ENCODE assay signal across 7 mouse cellular contexts in genomic region chr10:43540442-43541152, GRCm38 (mm10). TPM values are rescaled to one million over a fixed set of nuclear protein-coding genes. Genes with fewer than 3 reads are reported as not detected.
DNase-seq lines count a peak whose midpoint lies in the region; ATAC-seq lines count a peak whose summit lies in the region.

Gene 1700021F05Rik, minus strand, starts transcription at chr10:43540994.

- peak within 1 kb of the TSS; percentile 73 for H3K4me2 ChIP-seq in intestine, embryonic 16.5 days (ENCODE audit: low read depth, low read length)
- peak within 1 kb of the TSS; percentile 72 for H3K4me2 ChIP-seq in midbrain, embryonic 11.5 days

- H3K9me3 ChIP-seq in intestine, embryonic 16.5 days (ENCODE audit: control insufficient read depth, low read length) = no peaks in the 10 kb centered on the region
- H3K9me3 ChIP-seq in midbrain, embryonic 11.5 days (ENCODE audit: control insufficient read depth, low read length) = no peaks in the 10 kb centered on the region

- no peaks in the 10 kb centered on the region for H3K36me3 ChIP-seq in intestine, embryonic 16.5 days (ENCODE audit: control insufficient read depth, insufficient read depth, low read length)
- H3K36me3 ChIP-seq in midbrain, embryonic 11.5 days (ENCODE audit: control insufficient read depth, insufficient read depth, low read length) = no peaks in the 10 kb centered on the region

- peak within 1 kb of the TSS; percentile 82 for H3K27ac ChIP-seq in intestine, embryonic 16.5 days (ENCODE audit: low read length)
- H3K27ac ChIP-seq in midbrain, embryonic 11.5 days (ENCODE audit: low read depth, low read length) = peak within 1 kb of the TSS; percentile 40; the same call in 1 of the 2 replicates

- no peaks in the 10 kb centered on the region for H3K27me3 ChIP-seq in intestine, embryonic 16.5 days (replicated peaks; ENCODE audit: control insufficient read depth, insufficient read depth, low read length)
- no peaks in the 10 kb centered on the region for H3K27me3 ChIP-seq in midbrain, embryonic 11.5 days (ENCODE audit: control insufficient read depth, insufficient read depth, low read length)

- peaks cover 15% of the 10 kb centered on the region for H3K4me1 ChIP-seq in intestine, embryonic 16.5 days (ENCODE audit: control insufficient read depth, insufficient read depth, low read length)
- peaks cover 8% of the 10 kb centered on the region for H3K4me1 ChIP-seq in midbrain, embryonic 11.5 days (ENCODE audit: control insufficient read depth, insufficient read depth, low read length)

- 0% methylated on average over 52 of the region's 56 CpGs for WGBS in intestine, embryonic 16.5 days
- WGBS in midbrain, embryonic 11.5 days = under 1% methylated on average over 40 of the region's 56 CpGs

- H3K4me3 ChIP-seq in intestine, embryonic 16.5 days (ENCODE audit: low read length) = peak within 1 kb of the TSS; percentile 86
- H3K4me3 ChIP-seq in midbrain, embryonic 11.5 days (ENCODE audit: low read depth, low read length) = peak within 1 kb of the TSS; percentile 90

- peak; percentile 99 for ATAC-seq in intestine, embryonic 16.5 days
- ATAC-seq in midbrain, embryonic 11.5 days (ENCODE audit: low FRiP score) = peak; percentile 99

- DNase-seq in adrenal gland, adult 18-20 months (ENCODE audit: low spot score in 2 of 2) = peak; percentile 96 to 98
- DNase-seq in embryo, embryonic 11 days = peak; percentile 96
- DNase-seq in gastrocnemius, postnatal 36 days = peak; percentile 93 to 94
- DNase-seq in left cerebral cortex, postnatal 36 days (ENCODE audit: low spot score in 2 of 2) = peak; percentile 93 to 95
- DNase-seq in midbrain, embryonic 11.5 days (ENCODE audit: low spot score, missing footprints) = peak; percentile 100
- DNase-seq in skeletal muscle tissue, adult 2 months (ENCODE audit: low read depth, low spot score) = peak; percentile 95

- intact Hi-C loops in gastrocnemius, postnatal 36 days (cut with DNase I) = loop anchor here (1.0 kb wide), 1 partner anchor 60 kb away; no protein-coding TSS in a partner anchor
- intact Hi-C loops in left cerebral cortex, postnatal 36 days (cut with DNase I) = loop anchor here (2.0 kb wide), 1 partner anchor 62 kb away; the partner anchor contains the start of gene Bend3

- peak within 1 kb of the TSS; percentile 96 for H3K9ac ChIP-seq in intestine, embryonic 16.5 days (ENCODE audit: low read depth, low read length)
- H3K9ac ChIP-seq in midbrain, embryonic 11.5 days (ENCODE audit: low read length) = peak within 1 kb of the TSS; percentile 91

RNA-seq across cellular contexts. Expression of gene 1700021F05Rik, which starts in this region (rescaled TPM):
- 10 to 100 TPM; 60.2 to 81.3 TPM for total RNA-seq in adrenal gland, adult 18-20 months (2021)
- total RNA-seq in gastrocnemius, postnatal 36 days (2021) = 100 to 1,000 TPM in 1 of 2 experiments, 10 to 100 TPM in 1; 90.8 to 102 TPM
- 69.6 and 78.8 TPM in 2 replicates for polyA plus RNA-seq in intestine, embryonic 16.5 days (2015; fragmentation: Nextera tagmentation; extraction: Ambion mirVana)
- total RNA-seq in left cerebral cortex, postnatal 36 days (2021) = 10 to 100 TPM; 38.7 to 39.9 TPM
- polyA plus RNA-seq in midbrain, embryonic 11.5 days (2014; fragmentation: Nextera tagmentation; extraction: Ambion mirVana) = 68.9 and 75.0 TPM in 2 replicates

Comparison
In these comparisons a context has a peak if more than half of its experiments do, and no peak if none do; other contexts are left out.
1. Peak in every context shown above with its lines: DNase-seq, ATAC-seq, H3K4me3 ChIP-seq and H3K27ac ChIP-seq.